Mouse (Mus musculus): ENCODE data around the gene Pawr. TPM values are rescaled to one million over a fixed set of nuclear protein-coding genes. Genes with fewer than 3 reads are reported as not detected.
A peak's percentile ranks its signal among the peaks of the same experiment; 100 is the strongest.
"Not testable (repeated sequence)": the region's sequence is repeated elsewhere in the genome, so short reads cannot be mapped to it uniquely, and the experiment has no call there.

Pawr gene
- polyA plus RNA-seq, 1 experiment from 2014 or later, result 13.7 TPM

GRCm38 (mm10) chr10:108343734-108344133, 11.8 kb downstream of the Pawr start:
- peaks cover 9% of the 10 kb centered on the region; the same call in 1 of the 2 replicates for H3K9me3 ChIP-seq
- peaks cover 6% of the 10 kb centered on the region; the same call in 1 of the 2 replicates for H3K4me1 ChIP-seq
- H3K27ac ChIP-seq, result no peak overlapping the region
- H3K4me3 ChIP-seq, result no peak overlapping the region
- ATAC-seq (ENCODE audit: low FRiP score, low read depth), result no peak
- H3K36me3 ChIP-seq, result no peaks in the 10 kb centered on the region
- H3K4me2 ChIP-seq (replicated peaks), result no peak overlapping the region
- no peak overlapping the region for H3K9ac ChIP-seq
- H3K27me3 ChIP-seq (replicated peaks), result no peaks in the 10 kb centered on the region

- Histone ChIP-seq H3K4me2 (replicated peaks) (no peak overlapping the region), H3K27me3 (replicated peaks) (no peaks in the 10 kb centered on the region), H3K27ac (no peak overlapping the region), H3K4me3 (no peak overlapping the region), H3K9ac (no peak overlapping the region), H3K9me3 (peaks cover 9% of the 10 kb centered on the region; the same call in 1 of the 2 replicates), H3K36me3 (no peaks in the 10 kb centered on the region), H3K4me1 (no peaks in the 10 kb centered on the region)
- ATAC-seq (ENCODE audit: low FRiP score, low read depth), result no peak
- 96% methylated on average over 9 of the region's 9 CpGs for WGBS
Measured at GRCm38 (mm10) chr10:108345123-108345522, 13.2 kb downstream of the Pawr start.

GRCm38 (mm10) chr10:108346301-108346700, 14.4 kb downstream of the Pawr start:
- WGBS, result 98% methylated on average over 4 of the region's 4 CpGs
- not testable (repeated sequence) for H3K4me1 ChIP-seq; H3K36me3 ChIP-seq; H3K4me3 ChIP-seq; H3K27me3 ChIP-seq (replicated peaks); H3K9ac ChIP-seq; H3K4me2 ChIP-seq (replicated peaks); H3K27ac ChIP-seq; H3K9me3 ChIP-seq; ATAC-seq (ENCODE audit: low FRiP score, low read depth)

- no peak for ATAC-seq (ENCODE audit: low FRiP score, low read depth)
- Histone ChIP-seq H3K27ac (no peak overlapping the region), H3K4me2 (replicated peaks) (no peak overlapping the region), H3K36me3 (no peaks in the 10 kb centered on the region), H3K27me3 (replicated peaks) (no peaks in the 10 kb centered on the region), H3K4me3 (no peak overlapping the region), H3K9ac (no peak overlapping the region), H3K4me1 (no peaks in the 10 kb centered on the region), H3K9me3 (peaks cover 9% of the 10 kb centered on the region; the same call in 1 of the 2 replicates)
- WGBS, result 69% methylated on average over 9 of the region's 9 CpGs
Measured at GRCm38 (mm10) chr10:108350125-108351070, 18.5 kb downstream of the Pawr start.

- Histone ChIP-seq H3K9me3 (no peaks in the 10 kb centered on the region), H3K4me1 (no peaks in the 10 kb centered on the region), H3K27me3 (replicated peaks) (no peaks in the 10 kb centered on the region), H3K4me3 (no peak overlapping the region), H3K36me3 (no peaks in the 10 kb centered on the region), H3K27ac (no peak overlapping the region), H3K4me2 (replicated peaks) (no peak overlapping the region), H3K9ac (no peak overlapping the region)
- WGBS, result 88% methylated on average over 10 of the region's 10 CpGs
- ATAC-seq (ENCODE audit: low FRiP score, low read depth), result no peak
Measured at GRCm38 (mm10) chr10:108352944-108353343, 21.0 kb downstream of the Pawr start.

- H3K9ac ChIP-seq, result no peak overlapping the region
- no peaks in the 10 kb centered on the region for H3K9me3 ChIP-seq
- no peak; the same call in 1 of the 2 replicates for ATAC-seq (ENCODE audit: low FRiP score, low read depth)
- H3K4me3 ChIP-seq, result no peak overlapping the region
- H3K4me1 ChIP-seq, result no peaks in the 10 kb centered on the region
- no peaks in the 10 kb centered on the region for H3K27me3 ChIP-seq (replicated peaks)
- 42% methylated on average over 10 of the region's 10 CpGs for WGBS
- no peaks in the 10 kb centered on the region for H3K36me3 ChIP-seq
- H3K4me2 ChIP-seq (replicated peaks), result no peak overlapping the region
- no peak overlapping the region for H3K27ac ChIP-seq
Measured at GRCm38 (mm10) chr10:108354726-108355391, 22.9 kb downstream of the Pawr start.

- 95% methylated on average over 3 of the region's 3 CpGs for WGBS
- no peaks in the 10 kb centered on the region for H3K9me3 ChIP-seq
- no peak for ATAC-seq (ENCODE audit: low FRiP score, low read depth)
- H3K36me3 ChIP-seq, result no peaks in the 10 kb centered on the region
- no peaks in the 10 kb centered on the region for H3K27me3 ChIP-seq (replicated peaks)
- H3K9ac ChIP-seq, result no peak overlapping the region
- H3K4me1 ChIP-seq, result no peaks in the 10 kb centered on the region
- no peak overlapping the region for H3K4me3 ChIP-seq
- no peak overlapping the region for H3K27ac ChIP-seq
- no peak overlapping the region for H3K4me2 ChIP-seq (replicated peaks)
Measured at GRCm38 (mm10) chr10:108355392-108355775, 23.5 kb downstream of the Pawr start.

- no peaks in the 10 kb centered on the region; the same call in 1 of the 2 replicates for H3K4me1 ChIP-seq
- no peak overlapping the region for H3K9ac ChIP-seq
- H3K27me3 ChIP-seq (replicated peaks), result no peaks in the 10 kb centered on the region
- H3K36me3 ChIP-seq, result no peaks in the 10 kb centered on the region
- no peak overlapping the region for H3K4me2 ChIP-seq (replicated peaks)
- no peak overlapping the region for H3K4me3 ChIP-seq
- WGBS, result 95% methylated on average over 12 of the region's 12 CpGs
- 0 out of 2 replicates have a peak, but pooled peaks have one; percentile 23 for ATAC-seq (ENCODE audit: low FRiP score, low read depth)
- no peak overlapping the region for H3K27ac ChIP-seq
- no peaks in the 10 kb centered on the region for H3K9me3 ChIP-seq
Measured at GRCm38 (mm10) chr10:108356601-108357187, 24.8 kb downstream of the Pawr start.

- no peak for ATAC-seq (ENCODE audit: low FRiP score, low read depth)
- H3K27ac ChIP-seq, result no peak overlapping the region
- H3K4me1 ChIP-seq, result no peaks in the 10 kb centered on the region; the same call in 1 of the 2 replicates
- H3K36me3 ChIP-seq, result no peaks in the 10 kb centered on the region
- no peaks in the 10 kb centered on the region for H3K9me3 ChIP-seq
- no peak overlapping the region for H3K4me2 ChIP-seq (replicated peaks)
- no peak overlapping the region for H3K4me3 ChIP-seq
- H3K9ac ChIP-seq, result no peak overlapping the region
- WGBS, result 87% methylated on average over 16 of the region's 16 CpGs
- no peaks in the 10 kb centered on the region for H3K27me3 ChIP-seq (replicated peaks)
Measured at GRCm38 (mm10) chr10:108359974-108360373, 28.1 kb downstream of the Pawr start.

- Histone ChIP-seq H3K4me3 (no peak overlapping the region), H3K4me2 (replicated peaks) (no peak overlapping the region), H3K27me3 (replicated peaks) (no peaks in the 10 kb centered on the region), H3K9me3 (0 out of 2 replicates have a peak, but pooled peaks cover 3% of the 10 kb centered on the region), H3K9ac (no peak overlapping the region), H3K36me3 (no peaks in the 10 kb centered on the region), H3K4me1 (no peaks in the 10 kb centered on the region; the same call in 1 of the 2 replicates), H3K27ac (no peak overlapping the region)
- no peak for ATAC-seq (ENCODE audit: low FRiP score, low read depth)
- 71% methylated on average over 6 of the region's 6 CpGs for WGBS
Measured at GRCm38 (mm10) chr10:108360801-108361200, 28.9 kb downstream of the Pawr start.

GRCm38 (mm10) chr10:108361419-108362155, 29.7 kb downstream of the Pawr start:
- no peak overlapping the region for H3K9ac ChIP-seq
- H3K9me3 ChIP-seq, result peaks cover 6% of the 10 kb centered on the region; the same call in 1 of the 2 replicates
- H3K4me3 ChIP-seq, result no peak overlapping the region
- ATAC-seq (ENCODE audit: low FRiP score, low read depth), result no peak
- H3K27me3 ChIP-seq (replicated peaks), result no peaks in the 10 kb centered on the region
- no peak overlapping the region for H3K27ac ChIP-seq
- H3K4me1 ChIP-seq, result no peaks in the 10 kb centered on the region; the same call in 1 of the 2 replicates
- no peak overlapping the region for H3K4me2 ChIP-seq (replicated peaks)
- 74% methylated on average over 9 of the region's 9 CpGs for WGBS
- no peaks in the 10 kb centered on the region for H3K36me3 ChIP-seq

All from neural tube, embryonic 12.5 days (tissue).